Mouse (Mus musculus): ENCODE data around the gene Dlg2. TPM values are rescaled to one million over a fixed set of nuclear protein-coding genes. Genes with fewer than 3 reads are reported as not detected.

Gene Dlg2
- polyA plus RNA-seq, 1 experiment from 2014 or later: 1.1 TPM

GRCm38 (mm10) chr7:91715776-91716175, 1239.3 kb downstream of the Dlg2 start:
- no peak overlapping the region for H3K4me3 ChIP-seq (ENCODE audit: low read length)
- no peaks in the 10 kb centered on the region for H3K27me3 ChIP-seq (ENCODE audit: control insufficient read depth, insufficient read depth, low read depth, low read length)
- H3K27ac ChIP-seq (ENCODE audit: low read length): no peak overlapping the region
- H3K36me3 ChIP-seq (ENCODE audit: control insufficient read depth, insufficient read depth, low read length): no peaks in the 10 kb centered on the region
- ATAC-seq (ENCODE audit: low read depth): no peak
- no peaks in the 10 kb centered on the region for H3K4me1 ChIP-seq (replicated peaks; ENCODE audit: control insufficient read depth, insufficient read depth, low read length)
- H3K9me3 ChIP-seq (ENCODE audit: control insufficient read depth, low read length): no peaks in the 10 kb centered on the region
- no peak overlapping the region for H3K4me2 ChIP-seq (ENCODE audit: low read depth, low read length)
- no peak overlapping the region for H3K9ac ChIP-seq (ENCODE audit: low read length)
- WGBS: 48% methylated on average over 1 of the region's 1 CpGs

GRCm38 (mm10) chr7:91716696-91717095, 1240.2 kb downstream of the Dlg2 start:
- H3K4me1 ChIP-seq (replicated peaks; ENCODE audit: control insufficient read depth, insufficient read depth, low read length): no peaks in the 10 kb centered on the region
- no peaks in the 10 kb centered on the region for H3K36me3 ChIP-seq (ENCODE audit: control insufficient read depth, insufficient read depth, low read length)
- no peak overlapping the region for H3K4me3 ChIP-seq (ENCODE audit: low read length)
- no peak overlapping the region for H3K27ac ChIP-seq (ENCODE audit: low read length)
- no peak overlapping the region for H3K9ac ChIP-seq (ENCODE audit: low read length)
- H3K27me3 ChIP-seq (ENCODE audit: control insufficient read depth, insufficient read depth, low read depth, low read length): no peaks in the 10 kb centered on the region
- H3K4me2 ChIP-seq (ENCODE audit: low read depth, low read length): no peak overlapping the region
- 71% methylated on average over 6 of the region's 6 CpGs for WGBS
- no peaks in the 10 kb centered on the region for H3K9me3 ChIP-seq (ENCODE audit: control insufficient read depth, low read length)
- no peak for ATAC-seq (ENCODE audit: low read depth)

DNA sequence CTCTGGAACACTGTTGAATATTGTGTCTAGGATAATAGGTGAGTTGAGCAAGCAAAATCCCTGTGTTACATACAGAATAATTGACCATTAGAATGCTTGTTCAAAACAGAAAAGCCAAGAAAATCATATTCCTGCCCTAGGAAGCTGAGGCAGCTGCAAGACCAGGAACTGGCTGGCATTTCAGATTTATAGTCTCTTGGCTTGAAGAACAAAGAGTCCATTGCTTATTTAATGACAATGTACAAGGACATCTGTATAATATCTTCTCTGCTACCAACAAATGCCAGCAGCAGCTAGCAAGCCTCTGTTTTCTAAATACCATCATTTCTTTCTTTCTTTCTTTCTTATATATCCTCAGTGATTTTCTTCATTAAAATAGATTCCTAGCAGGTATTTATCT, 1243.8 kb downstream of the Dlg2 start:
- no peak for ATAC-seq (ENCODE audit: low read depth)
- H3K9ac ChIP-seq (ENCODE audit: low read length): no peak overlapping the region
- no peaks in the 10 kb centered on the region for H3K36me3 ChIP-seq (ENCODE audit: control insufficient read depth, insufficient read depth, low read length)
- no peaks in the 10 kb centered on the region for H3K9me3 ChIP-seq (ENCODE audit: control insufficient read depth, low read length)
- H3K27me3 ChIP-seq (ENCODE audit: control insufficient read depth, insufficient read depth, low read depth, low read length): no peaks in the 10 kb centered on the region
- H3K4me2 ChIP-seq (ENCODE audit: low read depth, low read length): no peak overlapping the region
- no peaks in the 10 kb centered on the region for H3K4me1 ChIP-seq (replicated peaks; ENCODE audit: control insufficient read depth, insufficient read depth, low read length)
- H3K27ac ChIP-seq (ENCODE audit: low read length): no peak overlapping the region
- H3K4me3 ChIP-seq (ENCODE audit: low read length): no peak overlapping the region

DNA sequence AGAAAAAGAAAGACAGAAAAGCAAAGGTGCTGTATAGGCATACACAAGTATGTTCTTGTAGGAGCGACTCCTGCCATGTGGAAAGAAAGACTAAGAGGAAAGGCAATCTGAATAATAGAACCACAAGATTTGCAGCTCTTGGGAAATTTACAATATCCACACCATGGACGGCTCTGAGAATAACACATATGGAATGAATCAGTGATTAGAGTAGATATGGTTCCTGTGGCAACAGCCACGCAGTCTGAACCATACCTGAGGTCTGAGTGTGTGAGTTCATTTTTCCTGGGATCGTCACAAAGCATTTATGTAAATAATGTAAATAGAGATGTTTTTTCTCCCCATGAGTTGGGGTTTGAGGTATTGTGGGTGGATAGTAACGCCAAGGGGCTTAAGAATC, 1247.9 kb downstream of the Dlg2 start:
- Histone ChIP-seq H3K4me2 (ENCODE audit: low read depth, low read length) (no peak overlapping the region), H3K27ac (ENCODE audit: low read length) (no peak overlapping the region), H3K27me3 (ENCODE audit: control insufficient read depth, insufficient read depth, low read depth, low read length) (no peaks in the 10 kb centered on the region), H3K4me1 (replicated peaks; ENCODE audit: control insufficient read depth, insufficient read depth, low read length) (no peaks in the 10 kb centered on the region), H3K9me3 (ENCODE audit: control insufficient read depth, low read length) (no peaks in the 10 kb centered on the region), H3K4me3 (ENCODE audit: low read length) (no peak overlapping the region), H3K36me3 (ENCODE audit: control insufficient read depth, insufficient read depth, low read length) (no peaks in the 10 kb centered on the region), H3K9ac (ENCODE audit: low read length) (no peak overlapping the region)
- 66% methylated on average over 5 of the region's 5 CpGs for WGBS
- no peak for ATAC-seq (ENCODE audit: low read depth)

DNA sequence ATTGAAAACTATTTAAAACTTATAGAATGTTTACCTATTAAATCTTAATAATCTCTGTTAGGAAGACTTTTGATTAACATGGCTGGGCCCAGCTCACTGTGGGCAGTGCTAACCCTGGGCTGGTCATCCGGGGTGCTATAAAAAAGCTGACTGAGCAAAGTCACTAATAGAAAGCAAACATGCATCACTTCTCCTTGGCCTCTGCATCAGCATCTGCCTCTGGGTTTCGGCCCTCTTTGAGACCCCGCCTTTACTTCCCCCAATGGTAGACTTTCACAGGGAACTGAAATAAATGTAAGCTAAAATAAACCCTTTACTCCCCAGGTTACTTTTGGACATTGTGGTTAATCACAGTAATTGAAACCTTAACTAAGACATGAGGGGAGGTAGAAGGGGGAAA, 1264.3 kb downstream of the Dlg2 start:
- no peak for ATAC-seq (ENCODE audit: low read depth)
- Histone ChIP-seq H3K9ac (ENCODE audit: low read length) (no peak overlapping the region), H3K27me3 (ENCODE audit: control insufficient read depth, insufficient read depth, low read depth, low read length) (no peaks in the 10 kb centered on the region), H3K4me2 (ENCODE audit: low read depth, low read length) (no peak overlapping the region), H3K27ac (ENCODE audit: low read length) (no peak overlapping the region), H3K36me3 (ENCODE audit: control insufficient read depth, insufficient read depth, low read length) (no peaks in the 10 kb centered on the region), H3K4me1 (replicated peaks; ENCODE audit: control insufficient read depth, insufficient read depth, low read length) (no peaks in the 10 kb centered on the region), H3K4me3 (ENCODE audit: low read length) (no peak overlapping the region), H3K9me3 (ENCODE audit: control insufficient read depth, low read length) (no peaks in the 10 kb centered on the region)
- 72% methylated on average over 3 of the region's 3 CpGs for WGBS

DNA sequence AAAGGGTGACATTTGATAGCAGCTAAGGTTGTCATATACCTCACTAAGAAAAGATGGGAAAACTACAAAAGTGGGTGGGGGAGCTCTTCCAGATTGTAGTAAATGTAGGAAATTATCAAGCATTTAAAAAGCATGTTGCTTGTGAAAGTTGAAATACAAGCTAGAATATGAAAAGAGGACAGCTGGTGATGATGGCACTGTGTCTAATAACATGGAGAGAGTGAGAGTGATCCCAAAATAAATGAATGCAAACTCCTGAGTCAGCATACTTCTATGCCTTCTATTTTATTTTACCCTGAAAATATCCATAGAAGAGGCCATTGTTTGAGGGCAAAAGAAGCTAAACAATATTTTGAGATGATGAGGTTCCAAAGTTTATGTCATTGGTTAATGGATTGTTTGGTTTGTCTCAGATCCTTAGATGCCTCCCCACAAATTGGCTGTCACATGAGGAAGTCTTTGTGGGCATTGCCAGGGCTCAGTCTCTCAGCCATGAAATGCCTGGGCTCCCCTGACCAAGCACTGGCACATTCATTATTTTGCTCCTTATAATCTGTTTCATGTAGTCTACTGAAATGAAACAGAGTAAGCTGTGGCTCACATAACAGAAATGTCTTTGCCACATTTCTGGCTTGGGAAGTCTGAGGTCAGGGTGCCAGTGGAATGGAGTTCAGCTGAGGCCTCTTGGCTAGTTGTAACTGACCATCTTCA, 1276.8 kb downstream of the Dlg2 start:
- H3K4me2 ChIP-seq (ENCODE audit: low read depth, low read length): no peak overlapping the region
- ATAC-seq (ENCODE audit: low read depth): no peak
- H3K9ac ChIP-seq (ENCODE audit: low read length): no peak overlapping the region
- no peaks in the 10 kb centered on the region for H3K9me3 ChIP-seq (ENCODE audit: control insufficient read depth, low read length)
- no peaks in the 10 kb centered on the region for H3K4me1 ChIP-seq (replicated peaks; ENCODE audit: control insufficient read depth, insufficient read depth, low read length)
- no peak overlapping the region for H3K4me3 ChIP-seq (ENCODE audit: low read length)
- H3K27ac ChIP-seq (ENCODE audit: low read length): no peak overlapping the region
- no peaks in the 10 kb centered on the region for H3K27me3 ChIP-seq (ENCODE audit: control insufficient read depth, insufficient read depth, low read depth, low read length)
- H3K36me3 ChIP-seq (ENCODE audit: control insufficient read depth, insufficient read depth, low read length): no peaks in the 10 kb centered on the region

GRCm38 (mm10) chr7:91767648-91768047, 1291.2 kb downstream of the Dlg2 start:
- no peaks in the 10 kb centered on the region for H3K4me1 ChIP-seq (replicated peaks; ENCODE audit: control insufficient read depth, insufficient read depth, low read length)
- ATAC-seq (ENCODE audit: low read depth): no peak
- H3K36me3 ChIP-seq (ENCODE audit: control insufficient read depth, insufficient read depth, low read length): no peaks in the 10 kb centered on the region
- H3K27ac ChIP-seq (ENCODE audit: low read length): no peak overlapping the region
- H3K27me3 ChIP-seq (ENCODE audit: control insufficient read depth, insufficient read depth, low read depth, low read length): no peaks in the 10 kb centered on the region
- no peak overlapping the region for H3K4me2 ChIP-seq (ENCODE audit: low read depth, low read length)
- no peaks in the 10 kb centered on the region for H3K9me3 ChIP-seq (ENCODE audit: control insufficient read depth, low read length)
- no peak overlapping the region for H3K9ac ChIP-seq (ENCODE audit: low read length)
- H3K4me3 ChIP-seq (ENCODE audit: low read length): no peak overlapping the region

DNA sequence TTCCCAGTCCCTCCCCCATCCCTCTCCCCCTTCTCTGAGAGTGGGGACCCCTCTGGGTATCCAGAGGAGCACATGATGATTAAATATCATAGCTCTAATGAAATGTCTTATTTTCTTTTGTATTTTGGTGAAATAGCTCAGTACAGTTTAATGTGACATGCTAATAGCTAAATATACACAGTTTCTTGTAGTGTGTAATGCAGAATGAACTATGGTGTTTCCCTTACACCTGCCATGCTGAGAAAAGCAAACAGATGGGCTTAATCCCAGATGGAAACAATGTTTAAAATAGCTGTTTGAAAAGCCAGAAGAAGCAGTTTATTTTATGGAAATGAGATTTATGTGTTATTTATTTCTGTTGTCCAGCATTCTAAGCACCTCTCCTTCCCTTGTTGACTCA, 1302.2 kb downstream of the Dlg2 start:
- H3K4me2 ChIP-seq (ENCODE audit: low read depth, low read length): no peak overlapping the region
- H3K4me1 ChIP-seq (replicated peaks; ENCODE audit: control insufficient read depth, insufficient read depth, low read length): no peaks in the 10 kb centered on the region
- no peak for ATAC-seq (ENCODE audit: low read depth)
- no peaks in the 10 kb centered on the region for H3K36me3 ChIP-seq (ENCODE audit: control insufficient read depth, insufficient read depth, low read length)
- H3K9ac ChIP-seq (ENCODE audit: low read length): no peak overlapping the region
- no peak overlapping the region for H3K4me3 ChIP-seq (ENCODE audit: low read length)
- H3K27ac ChIP-seq (ENCODE audit: low read length): no peak overlapping the region
- H3K9me3 ChIP-seq (ENCODE audit: control insufficient read depth, low read length): no peaks in the 10 kb centered on the region
- H3K27me3 ChIP-seq (ENCODE audit: control insufficient read depth, insufficient read depth, low read depth, low read length): no peaks in the 10 kb centered on the region

DNA sequence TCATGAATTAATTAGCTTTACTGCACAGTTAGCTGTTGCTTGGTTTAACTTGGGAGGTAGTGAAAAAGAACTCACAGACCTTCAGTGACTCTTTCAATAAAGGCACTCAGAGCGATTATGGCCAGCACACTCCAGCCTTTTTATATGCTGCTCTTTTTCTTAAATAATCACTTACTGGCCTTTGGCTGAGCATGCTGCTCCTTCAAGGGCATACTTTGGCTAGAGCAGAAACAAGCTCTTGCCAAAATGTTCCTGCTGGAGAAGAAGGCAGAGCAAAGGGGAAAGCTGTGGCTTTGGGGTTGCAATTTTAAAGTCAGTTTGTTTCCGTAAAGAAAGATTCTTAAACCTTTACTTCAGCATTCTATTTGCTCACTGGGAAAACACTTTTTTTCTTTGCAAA, 1308.1 kb downstream of the Dlg2 start:
- H3K9ac ChIP-seq (ENCODE audit: low read length): no peak overlapping the region
- H3K27me3 ChIP-seq (ENCODE audit: control insufficient read depth, insufficient read depth, low read depth, low read length): no peaks in the 10 kb centered on the region
- H3K27ac ChIP-seq (ENCODE audit: low read length): no peak overlapping the region
- H3K36me3 ChIP-seq (ENCODE audit: control insufficient read depth, insufficient read depth, low read length): no peaks in the 10 kb centered on the region
- 61% methylated on average over 2 of the region's 2 CpGs for WGBS
- H3K4me1 ChIP-seq (replicated peaks; ENCODE audit: control insufficient read depth, insufficient read depth, low read length): no peaks in the 10 kb centered on the region
- no peak overlapping the region for H3K4me3 ChIP-seq (ENCODE audit: low read length)
- H3K9me3 ChIP-seq (ENCODE audit: control insufficient read depth, low read length): no peaks in the 10 kb centered on the region
- H3K4me2 ChIP-seq (ENCODE audit: low read depth, low read length): no peak overlapping the region
- ATAC-seq (ENCODE audit: low read depth): no peak

- no peak for ATAC-seq (ENCODE audit: low read depth)
- H3K27ac ChIP-seq (ENCODE audit: low read length): no peak overlapping the region
- WGBS: 72% methylated on average over 5 of the region's 5 CpGs
These were observed 1309.0 kb downstream of the Dlg2 start for GRCm38 (mm10) chr7:91785445-91785844.

More at GRCm38 (mm10) chr7:91785445-91785844, 1309.0 kb downstream of the Dlg2 start:
- no peaks in the 10 kb centered on the region for H3K27me3 ChIP-seq (ENCODE audit: control insufficient read depth, insufficient read depth, low read depth, low read length)
- no peak overlapping the region for H3K9ac ChIP-seq (ENCODE audit: low read length)
- no peaks in the 10 kb centered on the region for H3K9me3 ChIP-seq (ENCODE audit: control insufficient read depth, low read length)
- H3K4me1 ChIP-seq (replicated peaks; ENCODE audit: control insufficient read depth, insufficient read depth, low read length): no peaks in the 10 kb centered on the region
- H3K36me3 ChIP-seq (ENCODE audit: control insufficient read depth, insufficient read depth, low read length): no peaks in the 10 kb centered on the region
- H3K4me2 ChIP-seq (ENCODE audit: low read depth, low read length): no peak overlapping the region
- H3K4me3 ChIP-seq (ENCODE audit: low read length): no peak overlapping the region
